Mouse (Mus musculus) liver (tissue): ENCODE measurements around the gene Ip6k3.

Source experiments
- DNase-seq: peaks from one replicate; pipeline ENCODE4 v3.0.0-alpha.2; 2020; ENCODE audit warnings: mixed read lengths

The Ip6k3 gene

DNA sequence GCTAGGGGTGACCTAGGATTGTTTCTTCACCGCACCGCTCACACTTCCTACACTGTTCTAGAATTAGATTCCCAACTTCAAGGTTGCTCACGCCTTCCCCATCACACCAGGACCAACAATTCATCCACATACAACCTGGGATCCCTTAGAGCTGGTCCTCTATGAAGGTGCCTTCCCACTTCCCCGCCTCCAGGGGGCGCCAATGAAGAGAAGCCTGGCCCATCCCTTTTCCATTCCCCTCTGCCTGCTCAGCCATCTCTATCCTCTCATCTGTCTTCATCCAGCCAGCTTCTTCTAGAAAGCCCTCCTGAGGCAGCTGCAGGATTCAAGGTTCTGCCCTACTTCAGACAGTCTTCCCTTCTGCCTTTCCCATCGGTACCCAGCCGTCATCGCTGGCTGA is 16.2 kb downstream of the Ip6k3 start:
- DNase-seq, result peak; percentile 79

DNA sequence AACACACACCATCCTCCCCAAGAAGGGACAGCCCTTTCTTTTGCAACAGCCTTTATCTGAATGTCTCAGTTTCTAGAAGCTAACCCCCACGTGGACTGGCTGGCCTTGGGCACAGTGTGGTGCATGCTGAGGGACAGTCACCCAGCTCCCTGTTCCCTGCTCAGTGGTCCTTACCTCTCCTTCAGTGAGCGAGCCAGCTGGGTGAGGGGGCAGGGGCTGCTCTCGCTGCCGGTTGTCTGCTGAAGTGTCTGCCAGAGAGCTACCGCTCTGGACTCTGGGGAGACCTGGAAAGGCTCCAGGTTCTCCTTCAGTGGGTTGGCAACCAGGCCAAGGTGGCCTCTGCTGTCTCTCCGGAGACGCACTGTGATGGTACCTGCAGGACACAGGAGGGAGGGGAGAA is 16.7 kb downstream of the Ip6k3 start:
- DNase-seq, result no peak

DNA sequence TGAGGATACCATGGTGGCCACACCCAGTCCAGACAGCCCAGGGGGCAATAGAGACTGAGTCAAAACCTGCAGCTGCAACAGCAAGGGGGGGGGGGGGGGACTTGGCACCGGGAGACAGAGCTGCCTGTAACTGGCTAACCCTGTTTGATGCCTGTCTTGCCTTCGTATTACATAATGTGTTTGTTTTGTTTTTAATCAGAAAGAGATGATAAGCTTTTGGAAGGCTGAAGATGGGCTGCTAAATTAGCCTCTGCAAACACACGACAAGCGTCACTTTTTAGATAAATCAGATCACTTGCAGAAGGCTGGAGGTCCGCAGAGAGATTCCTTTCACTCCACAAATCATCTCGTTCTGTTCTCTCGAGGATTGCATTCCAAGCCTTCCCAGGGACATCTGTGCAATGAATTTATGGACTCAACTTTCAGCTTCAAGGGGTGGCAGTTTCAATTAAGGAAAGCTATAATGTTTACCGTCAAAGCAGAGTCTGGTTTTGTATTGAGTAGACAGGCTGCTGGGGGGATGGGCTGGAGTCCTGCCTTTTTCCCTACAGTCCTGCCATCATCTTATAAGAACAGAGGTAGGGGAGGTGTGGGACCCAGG is 21.2 kb downstream of the Ip6k3 start:
- DNase-seq, result no peak

DNA sequence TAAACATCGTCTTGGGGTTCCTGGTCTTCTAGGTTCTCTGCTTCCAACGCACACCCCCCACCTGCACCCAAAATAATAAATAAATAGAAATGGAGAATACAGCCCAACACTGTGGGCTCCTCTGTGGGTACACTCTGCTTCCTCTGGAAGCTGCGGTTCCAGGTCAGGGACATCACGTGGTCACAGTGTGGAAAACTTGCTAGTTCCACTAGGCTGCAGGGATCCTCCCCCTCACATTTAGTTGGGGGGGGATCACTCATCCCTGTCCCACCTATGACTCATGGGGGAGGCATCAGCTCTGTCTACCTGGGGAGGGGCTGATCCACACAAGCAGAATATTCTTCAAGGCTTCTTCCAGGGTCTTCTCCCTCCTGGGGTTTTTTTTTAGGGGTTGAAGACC is 23.4 kb downstream of the Ip6k3 start:
- DNase-seq, result no peak

DNA sequence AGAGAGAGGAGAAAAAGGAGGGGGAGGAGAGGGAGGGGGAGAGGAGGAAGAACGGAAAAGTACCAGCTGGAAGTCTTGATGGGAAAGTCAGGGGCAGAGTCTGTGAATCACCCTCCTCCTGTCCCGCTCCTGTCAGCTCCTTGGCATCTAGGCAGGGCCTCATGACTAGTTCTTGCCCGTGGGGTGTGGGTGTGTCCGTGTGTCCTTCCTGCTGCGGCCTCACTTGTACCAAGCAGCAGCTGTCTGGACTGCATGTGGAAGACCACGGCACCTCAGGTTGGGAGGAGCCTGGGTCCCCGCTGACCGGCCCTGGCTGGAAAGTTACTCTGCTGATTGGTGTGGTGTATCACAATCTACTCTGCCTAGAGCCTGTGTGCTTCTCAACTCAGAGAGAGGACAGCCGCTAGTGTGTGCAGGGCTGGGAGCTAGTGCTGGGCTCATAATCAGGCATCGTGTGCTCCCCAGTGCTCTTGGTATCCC is 25.6 kb downstream of the Ip6k3 start:
- DNase-seq, result no peak

DNA sequence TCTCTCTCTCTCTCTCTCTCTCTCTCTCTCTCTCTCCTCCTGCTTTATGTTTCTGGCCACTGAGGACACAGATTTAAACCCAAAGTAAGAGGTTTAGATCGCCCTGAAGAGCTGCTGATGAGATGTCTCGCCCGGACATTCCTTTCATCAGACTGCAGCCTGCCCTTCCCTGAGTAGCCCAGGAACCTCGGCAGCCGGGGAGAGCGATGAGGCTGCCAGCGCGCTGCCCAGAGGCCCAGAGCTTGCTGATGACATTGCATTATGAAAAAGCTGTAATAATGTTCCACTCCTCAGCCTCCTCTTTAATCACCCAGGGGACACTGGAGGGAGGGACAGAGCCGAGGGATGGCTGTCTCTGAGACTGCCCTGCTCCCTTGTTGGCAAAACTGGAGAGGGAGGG is 27.3 kb downstream of the Ip6k3 start:
- no peak for DNase-seq

- no peak for DNase-seq
These were observed 28.3 kb downstream of the Ip6k3 start for GRCm38 (mm10) chr17:27139304-27139703.

DNA sequence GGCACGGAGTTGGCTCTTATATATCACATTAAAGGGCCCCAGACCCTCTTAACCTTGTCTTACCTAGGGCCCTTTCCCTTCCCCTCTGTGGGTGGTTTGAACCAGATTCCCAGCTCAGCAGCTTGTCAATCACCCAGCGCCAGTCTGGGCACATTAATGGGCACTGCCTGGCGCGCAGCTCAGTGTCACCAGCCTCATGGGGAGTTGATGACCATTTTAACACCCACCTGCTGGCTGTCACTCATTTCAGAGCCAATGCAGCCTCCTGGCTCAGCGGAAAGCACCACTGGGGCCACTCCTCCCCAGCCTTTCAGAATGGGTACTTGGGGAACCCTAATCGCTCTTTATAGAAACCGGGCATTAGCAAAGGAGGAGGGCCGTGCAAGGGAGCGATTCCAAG is 29.2 kb downstream of the Ip6k3 start:
- no peak for DNase-seq

DNA sequence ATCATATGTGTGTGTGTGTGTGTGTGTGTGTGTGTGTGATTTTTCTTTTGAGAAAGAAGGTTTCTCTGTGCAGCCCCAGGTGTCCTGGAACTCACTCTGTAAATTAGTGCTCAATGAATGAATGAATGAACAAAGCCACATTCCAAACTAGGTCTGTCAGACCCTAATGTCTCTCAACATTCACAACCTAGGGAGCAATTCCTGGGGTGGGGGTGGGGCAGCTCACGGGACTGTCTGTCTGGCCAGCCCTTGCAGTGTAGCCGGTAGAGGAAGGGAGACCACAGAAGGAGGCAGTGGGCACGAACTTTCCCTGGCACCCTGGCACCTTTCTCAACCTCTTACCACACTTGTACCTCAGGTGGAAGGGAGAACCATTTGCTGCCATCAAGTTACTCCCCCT is 32.9 kb downstream of the Ip6k3 start:
- no peak for DNase-seq

GRCm38 (mm10) chr17:27134187-27134586 is 33.4 kb downstream of the Ip6k3 start:
- peak; percentile 40 for DNase-seq

- peak; percentile 98 for DNase-seq
These were observed 33.9 kb downstream of the Ip6k3 start, which contains the start of gene Uqcc2 for GRCm38 (mm10) chr17:27133551-27134141. Gene Uqcc2 (minus strand): TSS chr17:27133916.

DNA sequence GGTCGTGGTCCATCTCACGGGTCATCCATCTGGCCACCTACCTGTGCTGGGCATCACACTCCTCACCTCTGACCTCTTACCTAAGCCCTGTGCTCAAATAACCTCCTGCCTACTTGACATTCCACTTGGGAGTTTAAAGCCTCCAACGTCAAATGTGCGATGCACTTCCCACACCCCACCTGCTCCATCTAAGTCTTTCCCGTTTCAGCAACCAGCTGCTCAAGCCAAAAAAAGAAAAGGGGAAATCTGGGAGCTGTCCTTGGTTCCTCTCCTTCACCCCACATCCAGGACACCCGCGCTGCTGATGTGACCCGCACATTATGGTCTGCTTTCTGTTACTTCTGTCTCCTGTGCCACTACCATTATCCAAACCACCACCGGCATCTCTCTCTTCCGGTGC is 35.4 kb downstream of the Ip6k3 start:
- no peak for DNase-seq

DNA sequence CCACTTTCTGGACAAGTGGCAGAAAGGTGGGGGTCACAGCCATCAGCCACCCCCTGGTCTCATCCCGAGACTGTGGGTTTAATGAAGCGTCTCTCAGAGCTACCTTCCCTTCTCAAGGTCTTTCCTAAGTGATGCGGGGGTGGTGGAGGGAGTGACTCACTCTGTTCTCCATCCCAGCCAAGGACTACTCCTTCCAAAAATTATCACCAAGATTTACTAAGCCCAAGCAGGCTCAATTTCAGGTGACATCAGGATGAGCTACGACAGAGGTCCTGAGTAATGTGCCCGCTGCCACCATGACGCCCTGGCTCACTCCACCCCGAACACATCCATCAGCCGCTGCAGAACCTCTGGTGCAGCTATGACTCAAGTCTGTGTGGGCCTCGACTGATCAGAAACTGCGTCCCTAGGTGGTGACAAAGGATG is 36.3 kb downstream of the Ip6k3 start:
- no peak for DNase-seq

DNA sequence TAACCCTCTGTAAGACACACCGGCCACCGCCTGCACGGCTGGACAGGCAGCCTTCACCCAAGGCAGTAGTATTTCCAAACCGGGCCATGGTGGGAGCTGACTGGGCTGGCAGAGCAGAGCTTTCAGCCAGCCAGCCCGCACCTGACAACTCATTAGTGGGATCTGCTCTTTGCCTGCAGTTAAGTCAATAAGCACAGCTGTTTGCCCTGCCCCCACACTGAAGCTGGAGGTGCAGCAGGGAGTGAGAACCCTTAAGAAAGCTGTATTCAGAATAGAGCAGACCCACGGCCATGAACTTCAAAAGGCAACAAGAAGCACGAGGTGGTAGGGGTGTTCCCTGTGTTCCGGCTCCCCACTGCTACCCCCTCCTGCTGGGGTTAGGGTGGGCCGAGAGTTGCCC is 37.3 kb downstream of the Ip6k3 start:
- no peak for DNase-seq

- no peak for DNase-seq
These were observed 37.8 kb downstream of the Ip6k3 start for GRCm38 (mm10) chr17:27129819-27130218.

- DNase-seq, result no peak
These were observed 38.3 kb downstream of the Ip6k3 start for GRCm38 (mm10) chr17:27129291-27129690.

DNA sequence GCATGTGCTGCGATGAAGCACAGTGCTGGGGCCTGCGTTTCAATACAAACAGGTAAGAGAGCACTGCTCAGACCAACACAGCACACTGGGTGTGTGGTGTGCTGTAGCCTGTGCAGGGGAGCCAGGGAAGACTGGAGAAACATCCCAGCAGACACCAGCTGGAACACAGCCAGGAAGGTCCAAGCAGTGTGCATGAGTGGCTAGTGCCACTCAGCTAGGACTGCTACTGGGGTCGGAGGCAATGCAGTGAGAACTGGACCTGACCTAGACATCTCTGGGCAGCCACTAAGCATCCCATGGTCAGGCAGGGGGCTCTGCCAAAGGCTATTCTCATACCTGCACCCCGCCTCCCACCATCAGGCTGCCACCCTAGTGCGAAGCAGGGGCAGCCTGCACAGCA is 39.4 kb downstream of the Ip6k3 start:
- no peak for DNase-seq

DNA sequence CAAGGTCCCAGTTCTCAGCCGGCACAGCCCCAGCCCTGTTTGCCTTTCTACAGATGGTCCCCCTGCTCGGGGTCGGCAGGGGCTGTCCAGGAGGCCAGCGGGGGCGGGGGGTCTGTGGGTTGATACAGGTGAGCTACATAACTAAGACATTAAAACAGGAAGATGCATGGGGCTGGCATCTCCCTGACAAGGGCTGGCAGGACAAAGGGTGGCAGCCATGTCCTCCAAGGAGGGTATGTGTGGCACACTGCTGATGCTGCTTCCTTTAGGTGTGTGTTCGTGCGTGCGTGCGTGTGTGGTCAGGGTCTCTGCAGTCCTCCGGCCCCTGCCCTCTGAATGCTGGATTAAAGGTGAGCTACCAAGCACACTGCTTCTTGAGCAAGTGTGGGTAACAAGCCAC is 40.6 kb downstream of the Ip6k3 start:
- DNase-seq, result no peak

GRCm38 (mm10) chr17:27125669-27126202 is 41.9 kb downstream of the Ip6k3 start:
- no peak for DNase-seq

DNA sequence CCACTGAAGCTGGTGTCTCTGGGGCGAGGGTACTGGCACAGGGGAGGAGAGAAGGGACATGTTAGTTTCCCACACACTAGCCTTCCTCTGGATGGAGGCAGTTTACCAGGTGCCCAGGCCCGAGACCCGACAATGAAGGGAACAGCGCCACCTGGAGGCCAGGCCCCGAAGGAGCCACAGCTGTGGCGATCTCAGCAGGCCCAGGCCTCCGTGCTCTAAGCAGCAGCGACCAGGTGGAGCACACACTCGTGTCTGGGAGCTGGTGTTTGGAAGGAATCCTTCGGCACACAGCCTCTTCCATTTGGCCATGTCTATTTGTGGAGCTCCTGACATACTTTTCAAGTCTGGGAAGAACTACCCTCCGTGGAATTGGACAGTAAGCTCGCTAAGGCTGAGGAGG is 42.4 kb downstream of the Ip6k3 start:
- peak; percentile 78 for DNase-seq

DNA sequence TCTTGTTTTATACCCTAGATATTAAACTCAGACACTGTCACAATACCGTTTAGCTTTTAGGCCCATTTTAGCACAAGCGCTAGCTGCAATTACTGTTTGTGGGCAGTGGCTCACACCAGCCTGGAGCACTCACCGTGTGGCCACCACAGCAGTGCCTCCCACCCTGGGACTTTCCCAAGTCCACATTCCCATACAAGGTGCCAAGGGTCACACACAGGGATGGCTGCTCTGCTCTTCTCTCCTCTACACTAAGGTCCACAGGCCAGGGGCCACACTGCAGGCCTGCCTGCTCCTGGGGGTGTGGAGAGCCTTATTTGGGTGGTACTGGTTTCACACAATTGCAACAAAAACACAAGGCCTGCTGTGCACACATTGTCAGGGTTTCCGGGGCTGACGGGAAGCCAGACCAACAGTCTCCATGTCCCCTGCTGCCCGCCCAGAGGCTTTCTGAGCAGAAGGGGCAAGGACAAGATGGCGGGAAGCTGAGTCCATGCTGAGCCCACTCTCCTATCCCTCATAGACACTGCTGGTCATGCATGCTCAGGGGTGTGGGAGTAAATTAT is 43.7 kb downstream of the Ip6k3 start:
- peak; percentile 39 for DNase-seq

GRCm38 (mm10) chr17:27123103-27123502 is 44.5 kb downstream of the Ip6k3 start:
- DNase-seq, result no peak

GRCm38 (mm10) chr17:27122701-27123100 is 44.9 kb downstream of the Ip6k3 start:
- DNase-seq, result no peak

GRCm38 (mm10) chr17:27121781-27122180 is 45.8 kb downstream of the Ip6k3 start:
- peak; percentile 45 for DNase-seq
